Mouse (Mus musculus) liver, embryonic 15.5 days (tissue): ENCODE data around the gene Tcf7l1. TPM values are rescaled to one million over a fixed set of nuclear protein-coding genes. Genes with fewer than 3 reads are reported as not detected.
A peak's percentile ranks its signal among the peaks of the same experiment; 100 is the strongest.

Source experiments
- ATAC-seq: fragments of 200-750 bp; cut with Nextera tagmentation; 2 replicates; pipeline ENCODE4 v1.8.0; 2017; ENCODE audit warnings: moderate number of reproducible peaks, mild to moderate bottlenecking, moderate library complexity; ENCODE audit not compliant: insufficient read depth
- H3K27ac ChIP-seq: fragments of 300-500 bp; sonication (generic); replicated peaks from 2 replicates; pipeline ENCODE4 v1.5.1; 2015; ENCODE audit warnings: mild to moderate bottlenecking, inconsistent platforms
- H3K27me3 ChIP-seq: fragments of 300-500 bp; sonication (generic); 2 replicates; pipeline ENCODE4 v1.6.1; 2015; ENCODE audit warnings: mild to moderate bottlenecking, inconsistent platforms
- H3K36me3 ChIP-seq: fragments of 300-500 bp; sonication (generic); replicated peaks from 2 replicates; pipeline ENCODE4 v1.6.1; 2015; ENCODE audit warnings: moderate library complexity, mild to moderate bottlenecking, inconsistent platforms
- H3K4me1 ChIP-seq: fragments of 300-500 bp; sonication (generic); replicated peaks from 2 replicates; pipeline ENCODE4 v1.6.1; 2015; ENCODE audit warnings: inconsistent platforms
- H3K4me2 ChIP-seq: fragments of 300-500 bp; sonication (generic); 2 replicates; pipeline ENCODE4 v1.6.1; 2015; ENCODE audit warnings: moderate library complexity, mild to moderate bottlenecking, inconsistent platforms
- H3K4me3 ChIP-seq: fragments of 300-500 bp; sonication (generic); replicated peaks from 2 replicates; pipeline ENCODE4 v1.5.1; 2015; ENCODE audit warnings: mild to moderate bottlenecking, inconsistent platforms
- H3K9ac ChIP-seq: fragments of 300-500 bp; sonication (generic); 2 replicates; pipeline ENCODE4 v1.6.1; 2015; ENCODE audit warnings: moderate library complexity, mild to moderate bottlenecking, inconsistent platforms
- H3K9me3 ChIP-seq: fragments of 300-500 bp; sonication (generic); replicated peaks from 2 replicates; pipeline ENCODE4 v1.6.1; 2016; ENCODE audit warnings: inconsistent platforms
- WGBS: fragments of 180-500 bp; shearing (Covaris S2); methylation state at CpG from one replicate; pipeline ENCODE4 v1.1.7; 2015; ENCODE audit warnings: mixed read lengths; ENCODE audit not compliant: insufficient replicate concordance; 5-methylcytosine and 5-hydroxymethylcytosine counted together
- polyA plus RNA-seq: library from polyadenylated mRNA; unstranded; fragments of >200 nt; fragmentation: Nextera tagmentation; extraction: Ambion mirVana; gene quantifications from 2 replicates; pipeline ENCODE4 v1.2.1, GENCODE M21; 2015

Tcf7l1 gene
- polyA plus RNA-seq, 1 experiment from 2014 or later = 4.1 TPM

- H3K27ac ChIP-seq = no peak overlapping the region
- H3K4me2 ChIP-seq = no peak overlapping the region
- H3K4me1 ChIP-seq = peaks cover 23% of the 10 kb centered on the region; the same call in 1 of the 2 replicates
- H3K4me3 ChIP-seq = no peak overlapping the region
- H3K36me3 ChIP-seq = no peaks in the 10 kb centered on the region
- H3K9me3 ChIP-seq = no peaks in the 10 kb centered on the region
- 42% methylated on average over 11 of the region's 11 CpGs for WGBS
- no peak overlapping the region for H3K9ac ChIP-seq
- no peaks in the 10 kb centered on the region for H3K27me3 ChIP-seq
- ATAC-seq = no peak
Observed at GRCm38 (mm10) chr6:72696601-72697335, 92.3 kb downstream of the Tcf7l1 start.

GRCm38 (mm10) chr6:72694791-72695204, 94.3 kb downstream of the Tcf7l1 start:
- H3K36me3 ChIP-seq = no peaks in the 10 kb centered on the region
- H3K4me3 ChIP-seq = no peak overlapping the region
- H3K27ac ChIP-seq = 0 out of 2 replicates have a peak overlapping the region, but pooled peaks have one; percentile 38
- WGBS = 53% methylated on average over 10 of the region's 10 CpGs
- no peak overlapping the region for H3K4me2 ChIP-seq
- no peaks in the 10 kb centered on the region for H3K27me3 ChIP-seq
- no peak overlapping the region for H3K9ac ChIP-seq
- no peaks in the 10 kb centered on the region for H3K9me3 ChIP-seq
- H3K4me1 ChIP-seq = peaks cover 23% of the 10 kb centered on the region; the same call in 1 of the 2 replicates
- ATAC-seq = no peak

- Histone ChIP-seq H3K4me3 (no peak overlapping the region), H3K4me1 (peaks cover 18% of the 10 kb centered on the region; the same call in 1 of the 2 replicates), H3K9ac (no peak overlapping the region), H3K27ac (no peak overlapping the region), H3K36me3 (no peaks in the 10 kb centered on the region), H3K27me3 (no peaks in the 10 kb centered on the region), H3K9me3 (no peaks in the 10 kb centered on the region), H3K4me2 (no peak overlapping the region)
- 40% methylated on average over 5 of the region's 5 CpGs for WGBS
- ATAC-seq = no peak
Observed at GRCm38 (mm10) chr6:72694047-72694790, 94.8 kb downstream of the Tcf7l1 start.

- 58% methylated on average over 6 of the region's 6 CpGs for WGBS
- H3K36me3 ChIP-seq = no peaks in the 10 kb centered on the region
- no peak for ATAC-seq
- peaks cover 16% of the 10 kb centered on the region; the same call in 1 of the 2 replicates for H3K4me1 ChIP-seq
- no peak overlapping the region for H3K4me3 ChIP-seq
- no peak overlapping the region for H3K9ac ChIP-seq
- H3K4me2 ChIP-seq = no peak overlapping the region
- H3K27me3 ChIP-seq = no peaks in the 10 kb centered on the region
- H3K27ac ChIP-seq = no peak overlapping the region
- H3K9me3 ChIP-seq = no peaks in the 10 kb centered on the region
Observed at GRCm38 (mm10) chr6:72692469-72692868, 96.6 kb downstream of the Tcf7l1 start.

- ATAC-seq = no peak
- Histone ChIP-seq H3K4me2 (no peak overlapping the region), H3K27me3 (no peaks in the 10 kb centered on the region), H3K36me3 (no peaks in the 10 kb centered on the region), H3K27ac (no peak overlapping the region), H3K9ac (no peak overlapping the region), H3K4me1 (peaks cover 8% of the 10 kb centered on the region; the same call in 1 of the 2 replicates), H3K9me3 (no peaks in the 10 kb centered on the region), H3K4me3 (no peak overlapping the region)
- 63% methylated on average over 9 of the region's 9 CpGs for WGBS
Observed at GRCm38 (mm10) chr6:72691549-72691948, 97.5 kb downstream of the Tcf7l1 start.

GRCm38 (mm10) chr6:72690595-72690994, 98.5 kb downstream of the Tcf7l1 start:
- no peak for ATAC-seq
- WGBS = 29% methylated on average over 10 of the region's 10 CpGs
- 0 out of 2 replicates have a peak, but pooled peaks cover 3% of the 10 kb centered on the region for H3K4me1 ChIP-seq
- no peaks in the 10 kb centered on the region for H3K36me3 ChIP-seq
- H3K9ac ChIP-seq = no peak overlapping the region
- H3K27me3 ChIP-seq = no peaks in the 10 kb centered on the region
- H3K4me3 ChIP-seq = no peak overlapping the region
- no peak overlapping the region for H3K4me2 ChIP-seq
- H3K27ac ChIP-seq = no peak overlapping the region
- no peaks in the 10 kb centered on the region for H3K9me3 ChIP-seq

GRCm38 (mm10) chr6:72690001-72690400, 99.1 kb downstream of the Tcf7l1 start:
- no peaks in the 10 kb centered on the region for H3K27me3 ChIP-seq
- H3K36me3 ChIP-seq = no peaks in the 10 kb centered on the region
- H3K27ac ChIP-seq = no peak overlapping the region
- H3K4me2 ChIP-seq = no peak overlapping the region
- peaks cover 7% of the 10 kb centered on the region; the same call in 1 of the 2 replicates for H3K4me1 ChIP-seq
- no peaks in the 10 kb centered on the region for H3K9me3 ChIP-seq
- 67% methylated on average over 8 of the region's 8 CpGs for whole genome bisulfite sequencing
- H3K9ac ChIP-seq = no peak overlapping the region
- H3K4me3 ChIP-seq = no peak overlapping the region
- ATAC-seq = no peak

- H3K27ac ChIP-seq = no peak overlapping the region
- H3K4me3 ChIP-seq = no peak overlapping the region
- H3K36me3 ChIP-seq = no peaks in the 10 kb centered on the region
- H3K9ac ChIP-seq = no peak overlapping the region
- 24% methylated on average over 5 of the region's 5 CpGs for WGBS
- no peaks in the 10 kb centered on the region for H3K9me3 ChIP-seq
- H3K4me2 ChIP-seq = no peak overlapping the region
- H3K4me1 ChIP-seq = peaks cover 7% of the 10 kb centered on the region; the same call in 1 of the 2 replicates
- ATAC-seq = no peak
- no peaks in the 10 kb centered on the region for H3K27me3 ChIP-seq
Observed at GRCm38 (mm10) chr6:72689046-72689445, 100.0 kb downstream of the Tcf7l1 start.

GRCm38 (mm10) chr6:72685165-72685564, 103.9 kb downstream of the Tcf7l1 start:
- H3K4me1 ChIP-seq = peaks cover 7% of the 10 kb centered on the region; the same call in 1 of the 2 replicates
- no peaks in the 10 kb centered on the region for H3K27me3 ChIP-seq
- no peak for ATAC-seq
- no peak overlapping the region for H3K4me3 ChIP-seq
- H3K9ac ChIP-seq = no peak overlapping the region
- H3K9me3 ChIP-seq = no peaks in the 10 kb centered on the region
- H3K36me3 ChIP-seq = no peaks in the 10 kb centered on the region
- no peak overlapping the region for H3K27ac ChIP-seq
- 64% methylated on average over 9 of the region's 9 CpGs for WGBS
- H3K4me2 ChIP-seq = no peak overlapping the region

- Histone ChIP-seq H3K4me2 (no peak overlapping the region), H3K36me3 (no peaks in the 10 kb centered on the region), H3K9ac (no peak overlapping the region), H3K27me3 (no peaks in the 10 kb centered on the region), H3K4me3 (no peak overlapping the region), H3K9me3 (no peaks in the 10 kb centered on the region), H3K4me1 (peaks cover 7% of the 10 kb centered on the region; the same call in 1 of the 2 replicates), H3K27ac (no peak overlapping the region)
- WGBS = 56% methylated on average over 4 of the region's 4 CpGs
- ATAC-seq = no peak
Observed at GRCm38 (mm10) chr6:72684260-72684805, 104.7 kb downstream of the Tcf7l1 start.

GRCm38 (mm10) chr6:72682238-72682637, 106.8 kb downstream of the Tcf7l1 start:
- ATAC-seq = no peak
- peaks cover 11% of the 10 kb centered on the region; the same call in 1 of the 2 replicates for H3K4me1 ChIP-seq
- H3K9ac ChIP-seq = no peak overlapping the region
- no peaks in the 10 kb centered on the region for H3K9me3 ChIP-seq
- WGBS = 53% methylated on average over 4 of the region's 4 CpGs
- H3K4me3 ChIP-seq = no peak overlapping the region
- H3K27me3 ChIP-seq = no peaks in the 10 kb centered on the region
- no peaks in the 10 kb centered on the region for H3K36me3 ChIP-seq
- H3K27ac ChIP-seq = no peak overlapping the region
- no peak overlapping the region for H3K4me2 ChIP-seq
